Mouse (Mus musculus): ENCODE results near the gene Zfp202.

Gene Zfp202

GRCm38 (mm10) chr9:40192098-40193038 is at the start of gene Zfp202:
TSS of gene Zfp202 (plus strand) at chr9:40192316.
- ChIA-PET CTCF (interaction anchor here in 2 of 4 experiments (0.6 to 1.0 kb wide), 2 partner anchors 36 to 71 kb away, joined by 3 read pairs; no protein-coding TSS in a partner anchor), POLR2A (interaction anchor here in 3 of 4 experiments (0.7 to 5.6 kb wide), 17 partner anchors 9 to 449 kb away, joined by 3 to 20 read pairs (median 3); no protein-coding TSS in a partner anchor)

- CTCF ChIA-PET: no interaction called here
- POLR2A ChIA-PET: interaction anchor here in 1 of 4 experiments (0.9 kb wide), 1 partner anchor 26 kb away, joined by 3 read pairs; the partner anchor contains the start of gene Olfr986
These were observed 36.9 kb upstream of the Zfp202 start for GRCm38 (mm10) chr9:40155118-40155644.

GRCm38 (mm10) chr9:40166446-40166845 is 25.7 kb upstream of the Zfp202 start:
- ChIA-PET CTCF (no interaction called here), POLR2A (no interaction called here)

- CTCF ChIA-PET: no interaction called here
- POLR2A ChIA-PET: interaction anchor here in 1 of 4 experiments (0.7 kb wide), 1 partner anchor 260 kb away, joined by 7 read pairs; no protein-coding TSS in a partner anchor
These were observed 15.1 kb upstream of the Zfp202 start for GRCm38 (mm10) chr9:40177017-40177416.

- ChIA-PET CTCF (no interaction called here), POLR2A (interaction anchor here in 1 of 4 experiments (0.8 to 0.9 kb wide), 2 partner anchors 26 to 150 kb away, joined by 3 read pairs; no protein-coding TSS in a partner anchor)
These were observed 11.5 kb upstream of the Zfp202 start, which contains the start of gene Olfr986 for GRCm38 (mm10) chr9:40180620-40181019. TSS of gene Olfr986 (plus strand) at chr9:40180920.

- POLR2A ChIA-PET: interaction anchor here in 1 of 4 experiments (0.6 to 0.7 kb wide), 3 partner anchors 29 to 1408 kb away, joined by 3 to 4 read pairs (median 3); no protein-coding TSS in a partner anchor
These were observed 7.0 kb upstream of the Zfp202 start for GRCm38 (mm10) chr9:40185166-40185565.

GRCm38 (mm10) chr9:40191086-40191876 is 835 bp upstream of the Zfp202 start:
- ChIA-PET POLR2A (interaction anchor here in 1 of 4 experiments (0.9 to 2.6 kb wide), 5 partner anchors 9 to 49 kb away, joined by 3 to 10 read pairs (median 3); no protein-coding TSS in a partner anchor), CTCF (interaction anchor here in 1 of 4 experiments (0.7 kb wide), 1 partner anchor 67 kb away, joined by 4 read pairs; no protein-coding TSS in a partner anchor)

More at GRCm38 (mm10) chr9:40185166-40185565, 7.0 kb upstream of the Zfp202 start:
- CTCF ChIA-PET: interaction anchor here in 1 of 4 experiments (0.6 to 0.7 kb wide), 3 partner anchors 17 to 320 kb away, joined by 4 to 10 read pairs (median 5); no protein-coding TSS in a partner anchor

- ChIA-PET CTCF (no interaction called here), POLR2A (interaction anchor here in 2 of 4 experiments (0.7 to 5.6 kb wide), 7 partner anchors 9 to 44 kb away, joined by 3 to 20 read pairs (median 8); no protein-coding TSS in a partner anchor)
These were observed 3.9 kb downstream of the Zfp202 start for GRCm38 (mm10) chr9:40195981-40196380.

GRCm38 (mm10) chr9:40206546-40206950 is 14.4 kb downstream of the Zfp202 start:
- ChIA-PET CTCF (interaction anchor here in 1 of 4 experiments (0.9 kb wide), 1 partner anchor 22 kb away, joined by 3 read pairs; no protein-coding TSS in a partner anchor), POLR2A (interaction anchor here in 2 of 4 experiments (1.6 to 3.8 kb wide), 6 partner anchors 11 to 34 kb away, joined by 5 to 29 read pairs (median 9); no protein-coding TSS in a partner anchor)

GRCm38 (mm10) chr9:40210744-40211143 is 18.6 kb downstream of the Zfp202 start:
- ChIA-PET CTCF (interaction anchor here in 1 of 4 experiments (1.0 kb wide), 1 partner anchor 13 kb away, joined by 3 read pairs; no protein-coding TSS in a partner anchor), POLR2A (interaction anchor here in 3 of 4 experiments (1.4 to 4.4 kb wide), 9 partner anchors 10 to 120 kb away, joined by 3 to 44 read pairs (median 10); no protein-coding TSS in a partner anchor)

- ChIA-PET CTCF (no interaction called here), POLR2A (interaction anchor here in 2 of 4 experiments (0.7 to 4.4 kb wide), 10 partner anchors 11 to 55 kb away, joined by 3 to 44 read pairs (median 4); partner anchors contain the start of gene Scn3b (in 1 of the 2))
These were observed 21.9 kb downstream of the Zfp202 start for GRCm38 (mm10) chr9:40214058-40214457.

GRCm38 (mm10) chr9:40216651-40217050 is 24.5 kb downstream of the Zfp202 start:
- ChIA-PET POLR2A (interaction anchor here in 3 of 4 experiments (0.5 to 8.0 kb wide), 7 partner anchors 8 to 24 kb away, joined by 3 to 218 read pairs (median 5); no protein-coding TSS in a partner anchor), CTCF (no interaction called here)

GRCm38 (mm10) chr9:40224289-40224688 is 32.2 kb downstream of the Zfp202 start:
- POLR2A ChIA-PET: interaction anchor here in 3 of 4 experiments (0.7 to 16.1 kb wide), 16 partner anchors 8 to 174 kb away, joined by 3 to 522 read pairs (median 4); no protein-coding TSS in a partner anchor
- CTCF ChIA-PET: interaction anchor here in 3 of 4 experiments (0.7 to 1.9 kb wide), 13 partner anchors 9 to 715 kb away, joined by 3 to 5 read pairs (median 3); partner anchors contain the start of gene Scn3b (in 1 of the 3)

GRCm38 (mm10) chr9:40227874-40228789 is 36.0 kb downstream of the Zfp202 start:
- CTCF ChIA-PET: interaction anchor here (0.5 to 2.6 kb wide), 41 partner anchors 8 to 252 kb away, joined by 3 to 42 read pairs (median 4); partner anchors contain the start of gene Scn3b (in 1 of the 4)
- POLR2A ChIA-PET: interaction anchor here (0.6 to 16.1 kb wide), 23 partner anchors 9 to 163 kb away, joined by 3 to 522 read pairs (median 5); partner anchors contain the start of gene Scn3b (in 1 of the 4)

- CTCF ChIA-PET: interaction anchor here (0.5 to 2.6 kb wide), 28 partner anchors 8 to 162 kb away, joined by 3 to 42 read pairs (median 5); no protein-coding TSS in a partner anchor
- POLR2A ChIA-PET: interaction anchor here (1.0 to 16.1 kb wide), 17 partner anchors 9 to 162 kb away, joined by 3 to 522 read pairs (median 6); no protein-coding TSS in a partner anchor
These were observed 36.8 kb downstream of the Zfp202 start for GRCm38 (mm10) chr9:40228804-40229331.

- ChIA-PET POLR2A (interaction anchor here (0.5 to 16.1 kb wide), 13 partner anchors 8 to 104 kb away, joined by 3 to 522 read pairs (median 6); no protein-coding TSS in a partner anchor), CTCF (interaction anchor here in 3 of 4 experiments (0.6 to 2.6 kb wide), 6 partner anchors 10 to 117 kb away, joined by 3 to 15 read pairs (median 4); no protein-coding TSS in a partner anchor)
These were observed 37.4 kb downstream of the Zfp202 start for GRCm38 (mm10) chr9:40229479-40229878.
